Comparison of ENCODE assay signal across 36 mouse cellular contexts in genomic region chr9:119146098-119146770, GRCm38 (mm10). TPM values are rescaled to one million over a fixed set of nuclear protein-coding genes. Genes with fewer than 3 reads are reported as not detected.
"Had no signal": no experiment of that assay in that cellular context is flagged by ENCODE, and none has a peak within 500 bp of the region (broad histone marks: within the 10 kb centered on the region; RNA-seq: fewer than 3 reads in every experiment).

No protein-coding gene starts in this region.

- DNase-seq: gastrocnemius, postnatal 10 days; gastrocnemius, postnatal 25 days; heart, adult 18-20 months; heart, postnatal 10 days; heart, postnatal 4 days; kidney, adult 18-20 months; kidney, adult 8-10 months; kidney, postnatal 4 days; liver had no signal

- H3K36me3 ChIP-seq: heart, embryonic 10.5 days; heart, embryonic 12.5 days; hindbrain, embryonic 10.5 days; hindbrain, embryonic 12.5 days; intestine, embryonic 15.5 days; kidney, embryonic 15.5 days; limb, embryonic 10.5 days; limb, embryonic 12.5 days; liver, embryonic 12.5 days had no signal

- H3K9me3 ChIP-seq: heart, embryonic 10.5 days; heart, embryonic 12.5 days; hindbrain, embryonic 10.5 days; hindbrain, embryonic 12.5 days; intestine, embryonic 15.5 days; kidney, embryonic 15.5 days; limb, embryonic 10.5 days; limb, embryonic 12.5 days; liver, embryonic 12.5 days had no signal

- H3K4me1 ChIP-seq: heart, embryonic 12.5 days; hindbrain, embryonic 12.5 days; intestine, embryonic 15.5 days; kidney, embryonic 15.5 days; limb, embryonic 10.5 days; limb, embryonic 12.5 days; liver, embryonic 12.5 days had no signal

- H3K4me2 ChIP-seq: heart, embryonic 12.5 days; hindbrain, embryonic 12.5 days; hindbrain, embryonic 14.5 days; intestine, embryonic 15.5 days; kidney, embryonic 15.5 days; limb, embryonic 12.5 days; liver, embryonic 12.5 days had no signal

- H3K27me3 ChIP-seq: hindbrain, embryonic 12.5 days; intestine, embryonic 15.5 days; kidney, embryonic 15.5 days; liver, embryonic 12.5 days had no signal

- H3K9ac ChIP-seq: heart, embryonic 12.5 days; hindbrain, embryonic 12.5 days; hindbrain, embryonic 14.5 days; intestine, embryonic 15.5 days; kidney, embryonic 15.5 days; limb, embryonic 12.5 days; liver, embryonic 12.5 days had no signal

- H3K27ac ChIP-seq: heart, embryonic 10.5 days; hindbrain, embryonic 10.5 days; hindbrain, embryonic 12.5 days; hindbrain, embryonic 14.5 days; intestine, embryonic 15.5 days; kidney, embryonic 15.5 days; kidney, postnatal 0 days; layer of hippocampus, adult 2 months; left cerebral cortex, adult 2 months; limb, embryonic 10.5 days; limb, embryonic 12.5 days; liver, embryonic 12.5 days had no signal

- H3K4me3 ChIP-seq: heart, embryonic 10.5 days; heart, embryonic 12.5 days; hindbrain, embryonic 10.5 days; hindbrain, embryonic 12.5 days; intestine, embryonic 15.5 days; kidney, embryonic 15.5 days; layer of hippocampus, adult 2 months; left cerebral cortex, adult 2 months; limb, embryonic 10.5 days; limb, embryonic 12.5 days; liver, embryonic 12.5 days had no signal

- ATAC-seq: hindbrain, embryonic 16.5 days; inflammation-experienced regulatory T-cells, adult 6 months; intestine, embryonic 15.5 days; intestine, postnatal 0 days; liver, embryonic 12.5 days had no signal

RNA-seq across cellular contexts. Expression of gene Acaa1b, which starts 10.7 kb away (rescaled TPM):
- total RNA-seq: granulocyte monocyte progenitor cell, adult 5-6 weeks had no signal
- polyA plus RNA-seq: inflammation-experienced regulatory T-cells, adult 6 months had no signal

RNA-seq across cellular contexts. Expression of gene Gm47289, which starts 12.7 kb away (rescaled TPM):
- total RNA-seq: gastrocnemius, adult 18-20 months; gastrocnemius, postnatal 10 days; gastrocnemius, postnatal 25 days; gastrocnemius, postnatal 4 days; granulocyte monocyte progenitor cell, adult 5-6 weeks; heart, adult 18-20 months; heart, adult 8-10 months; heart, postnatal 10 days; heart, postnatal 25 days; heart, postnatal 4 days; layer of hippocampus, adult 2 months; layer of hippocampus, postnatal 10 days; layer of hippocampus, postnatal 25 days; left cerebral cortex, adult 2 months; left cerebral cortex, postnatal 14 days; left cerebral cortex, postnatal 36 days had no signal
- polyA plus RNA-seq: heart, embryonic 10.5 days; heart, embryonic 12.5 days; heart, embryonic 14.5 days; heart, embryonic 16.5 days; hindbrain, embryonic 10.5 days; hindbrain, embryonic 12.5 days; hindbrain, embryonic 14.5 days; hindbrain, embryonic 16.5 days; inflammation-experienced regulatory T-cells, adult 6 months; intestine, embryonic 15.5 days; intestine, postnatal 0 days; kidney, embryonic 15.5 days; kidney, postnatal 0 days; limb, embryonic 10.5 days; limb, embryonic 12.5 days; liver, embryonic 12.5 days had no signal

RNA-seq across cellular contexts. Expression of gene Dlec1, which starts 44.0 kb away (rescaled TPM):
- total RNA-seq: gastrocnemius, adult 18-20 months had no signal

RNA-seq across cellular contexts. Expression of gene Plcd1, which starts 52.9 kb away (rescaled TPM):
- total RNA-seq: granulocyte monocyte progenitor cell, adult 5-6 weeks had no signal
